Mouse (Mus musculus) urinary bladder, postnatal 14 days (tissue): ENCODE measurements at regions not wholly inside any gene's neighbourhood (a gene's known extent, or its start where the extent isn't known, plus 50 kb on each side); places are given as distances from the start of the nearest gene placed in this dataset.
A peak's percentile ranks its signal among the peaks of the same experiment; 100 is the strongest.

ENCODE experiments used
- DNase-seq: peaks from one replicate; pipeline ENCODE4 v3.0.0; 2021; ENCODE audit warnings: low spot score

GRCm38 (mm10) chr2:77358176-77358575 lies 77.8 kb upstream of the Sestd1 start:
- DNase-seq = no peak

DNA sequence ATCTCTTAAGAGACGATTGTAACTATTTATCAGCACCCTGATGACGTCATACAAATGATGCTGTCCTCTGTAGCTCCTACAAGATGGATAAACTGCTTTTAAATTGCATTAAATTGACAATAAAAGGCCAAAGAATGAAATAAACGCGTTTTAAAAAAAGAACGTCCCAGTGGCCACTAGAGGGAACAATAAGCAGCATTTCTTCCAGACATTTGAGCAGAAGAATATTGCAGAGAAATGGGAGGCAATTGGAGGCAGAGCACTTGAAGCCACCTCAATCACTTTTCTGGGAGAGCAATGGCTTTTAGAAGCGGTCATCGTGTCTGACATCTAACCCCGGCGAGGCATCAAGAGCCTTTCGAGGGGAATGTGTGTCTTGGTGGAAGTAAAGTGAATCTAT lies 76.4 kb upstream of the Sestd1 start:
- DNase-seq = no peak

- DNase-seq = no peak
Measured at GRCm38 (mm10) chr2:77351987-77352628, 71.7 kb upstream of the Sestd1 start.

DNA sequence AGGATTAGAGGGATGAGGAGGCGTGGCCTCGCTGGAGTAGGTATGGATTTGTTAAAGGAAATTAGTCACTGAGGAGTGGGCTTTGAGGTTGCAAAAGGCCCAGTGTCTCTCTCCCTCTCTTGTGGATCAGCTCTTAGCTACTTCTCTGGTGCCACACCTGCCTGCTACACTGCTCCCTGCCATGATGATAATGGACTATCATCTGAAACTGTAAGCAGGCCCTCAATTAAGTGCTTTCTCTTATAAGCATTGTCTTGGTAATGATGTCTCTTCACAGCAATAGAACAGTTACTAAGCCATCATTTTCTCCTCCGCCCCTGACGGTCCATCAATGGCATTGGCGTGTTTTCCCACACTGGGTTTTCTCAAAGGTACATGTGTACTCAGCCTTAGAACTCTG lies 66.6 kb upstream of the Sestd1 start:
- no peak for DNase-seq

GRCm38 (mm10) chr2:77343736-77344440 lies 63.5 kb upstream of the Sestd1 start:
- no peak for DNase-seq

GRCm38 (mm10) chr2:77342416-77342815 lies 62.0 kb upstream of the Sestd1 start:
- no peak for DNase-seq

GRCm38 (mm10) chr2:77341575-77342332 lies 61.4 kb upstream of the Sestd1 start:
- peak; percentile 97 for DNase-seq

GRCm38 (mm10) chr2:77340076-77340475 lies 59.7 kb upstream of the Sestd1 start:
- DNase-seq = no peak

- no peak for DNase-seq
Measured at GRCm38 (mm10) chr2:77337786-77338406, 57.5 kb upstream of the Sestd1 start.

- no peak for DNase-seq
Measured at GRCm38 (mm10) chr2:77337318-77337717, 56.9 kb upstream of the Sestd1 start.

- DNase-seq = no peak
Measured at GRCm38 (mm10) chr2:77336810-77337209, 56.4 kb upstream of the Sestd1 start.

- no peak for DNase-seq
Measured at GRCm38 (mm10) chr2:77334706-77335105, 54.3 kb upstream of the Sestd1 start.

DNA sequence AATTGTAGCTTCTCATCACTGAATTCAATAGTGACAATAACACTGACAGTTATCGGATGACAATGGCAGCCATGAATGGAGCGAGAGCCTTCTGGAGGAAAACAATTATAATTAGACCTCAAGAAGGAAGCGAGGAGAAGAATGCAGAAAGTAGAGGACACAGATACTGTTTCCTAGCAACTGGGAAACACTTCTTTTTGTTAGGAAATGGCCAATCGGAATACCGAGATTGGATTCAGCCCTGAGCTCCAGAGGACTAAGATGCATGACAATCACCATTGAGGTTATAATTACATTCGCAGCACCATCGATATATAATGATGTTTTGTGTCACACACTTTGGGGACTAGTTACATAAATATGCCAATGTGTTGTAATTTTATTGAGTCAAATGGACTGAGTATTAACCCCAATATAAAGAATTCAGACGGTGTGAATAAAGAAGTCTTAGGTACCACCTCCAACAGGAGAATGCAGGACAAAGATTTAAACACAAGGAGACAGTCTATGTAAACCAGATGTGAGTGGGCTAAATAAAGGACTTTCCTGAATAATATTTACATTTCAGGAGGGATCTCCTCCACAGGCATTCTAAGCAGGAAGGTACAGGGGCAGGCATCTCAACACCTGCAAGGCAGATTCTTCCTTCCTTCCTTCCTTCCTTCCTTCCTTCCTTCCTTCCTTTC lies 53.1 kb upstream of the Sestd1 start:
- DNase-seq = no peak
